Mouse (Mus musculus) kidney, postnatal 0 days (tissue): Measurements from ENCODE around the gene Olfr429. TPM values are rescaled to one million over a fixed set of nuclear protein-coding genes. Genes with fewer than 3 reads are reported as not detected.
"Not testable (repeated sequence)": the region's sequence is repeated elsewhere in the genome, so short reads cannot be mapped to it uniquely, and the experiment has no call there.

Experiments
- ATAC-seq: fragments of 200-750 bp; cut with Nextera tagmentation; replicated peaks from 2 replicates; pipeline ENCODE4 v1.8.0; 2017; ENCODE audit warnings: low read depth, moderate number of reproducible peaks, moderate TSS enrichment, moderate library complexity; ENCODE audit not compliant: low FRiP score
- DNase-seq: peaks from one replicate; pipeline ENCODE4 v3.0.0-alpha.2; 2016; ENCODE audit warnings: low spot score
- H3K27ac ChIP-seq: fragments of 300-500 bp; sonication (generic); 2 replicates; pipeline ENCODE4 v1.5.1; 2014; ENCODE audit warnings: mild to moderate bottlenecking
- H3K27me3 ChIP-seq: fragments of 300-500 bp; sonication (generic); 2 replicates; pipeline ENCODE4 v1.6.1; 2014; ENCODE audit warnings: low read length, mixed read lengths; ENCODE audit not compliant: insufficient read depth
- H3K36me3 ChIP-seq: fragments of 300-500 bp; sonication (generic); 2 replicates; pipeline ENCODE4 v1.6.1; 2014; ENCODE audit warnings: low read length, mixed read lengths; ENCODE audit not compliant: insufficient read depth
- H3K4me1 ChIP-seq: fragments of 300-500 bp; sonication (generic); replicated peaks from 2 replicates; pipeline ENCODE4 v1.6.1; 2014; ENCODE audit warnings: antibody characterized with exemption, low read length, mixed read lengths; ENCODE audit not compliant: insufficient read depth
- H3K4me2 ChIP-seq: fragments of 300-500 bp; sonication (generic); 2 replicates; pipeline ENCODE4 v1.6.1; 2014; ENCODE audit warnings: mild to moderate bottlenecking, low read length, moderate library complexity, mixed read lengths
- H3K4me3 ChIP-seq: fragments of 300-500 bp; sonication (generic); replicated peaks from 2 replicates; pipeline ENCODE4 v1.5.1; 2014; ENCODE audit warnings: low read depth, low read length
- H3K9ac ChIP-seq: fragments of 300-500 bp; sonication (generic); 2 replicates; pipeline ENCODE4 v1.6.1; 2014; ENCODE audit warnings: low read depth, low read length
- H3K9me3 ChIP-seq: fragments of 300-500 bp; sonication (generic); replicated peaks from 2 replicates; pipeline ENCODE4 v1.6.1; 2016; ENCODE audit warnings: low read length, inconsistent platforms, mixed read lengths
- CTCF ChIP-seq: IDR thresholded peaks from 2 replicates; pipeline ENCODE4 v1.5.1; 2016; ENCODE audit warnings: antibody characterized with exemption, low read depth, mild to moderate bottlenecking, moderate library complexity
- WGBS: fragments of 180-500 bp; shearing (Covaris S2); extraction: QIAGEN DNeasy Blood & Tissue Kit; methylation state at CpG from one replicate; pipeline ENCODE4 v1.1.7; 2014; 5-methylcytosine and 5-hydroxymethylcytosine counted together
- polyA plus RNA-seq: library from polyadenylated mRNA; unstranded; fragments of >200 nt; fragmentation: Nextera tagmentation; extraction: Ambion mirVana; gene quantifications from 2 replicates; pipeline ENCODE4 v1.2.1, GENCODE M21; 2015

The Olfr429 gene
- polyA plus RNA-seq: not detected in 2 replicates

DNA sequence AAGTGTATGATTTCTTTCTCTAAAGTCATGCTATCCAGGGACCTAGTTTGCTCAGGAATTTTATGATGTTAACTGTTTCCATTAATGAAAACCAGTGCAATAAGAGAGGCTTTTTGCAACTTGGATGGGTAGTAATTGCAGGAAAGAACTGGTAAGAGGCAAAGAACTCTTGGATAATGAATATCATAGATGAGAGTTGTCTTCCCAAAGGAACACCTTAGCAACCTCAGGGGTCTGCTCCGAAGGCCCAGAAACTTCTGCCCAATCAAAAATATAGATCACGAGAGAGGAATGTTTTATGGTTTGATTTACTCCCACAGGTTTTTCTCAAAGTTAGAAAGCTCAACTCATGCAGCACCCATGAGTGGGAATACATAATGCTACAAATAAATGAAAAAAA is at the start of gene Olfr429:
TSS of gene Olfr429 (plus strand) at position 301 of the 400 bp plus-strand sequence.
- DNase-seq (no peak), ATAC-seq (no peak)
- H3K27ac ChIP-seq: no peak within 1 kb of the TSS
- H3K9ac ChIP-seq: no peak within 1 kb of the TSS
- WGBS: 75% methylated on average over 2 of the region's 2 CpGs
- no peaks in the 10 kb centered on the region for H3K36me3 ChIP-seq
- no peak for TF ChIP-seq CTCF
- H3K9me3 ChIP-seq: no peaks in the 10 kb centered on the region
- H3K27me3 ChIP-seq: no peaks in the 10 kb centered on the region
- H3K4me2 ChIP-seq: no peak within 1 kb of the TSS
- no peak within 1 kb of the TSS for H3K4me3 ChIP-seq
- H3K4me1 ChIP-seq: no peaks in the 10 kb centered on the region

DNA sequence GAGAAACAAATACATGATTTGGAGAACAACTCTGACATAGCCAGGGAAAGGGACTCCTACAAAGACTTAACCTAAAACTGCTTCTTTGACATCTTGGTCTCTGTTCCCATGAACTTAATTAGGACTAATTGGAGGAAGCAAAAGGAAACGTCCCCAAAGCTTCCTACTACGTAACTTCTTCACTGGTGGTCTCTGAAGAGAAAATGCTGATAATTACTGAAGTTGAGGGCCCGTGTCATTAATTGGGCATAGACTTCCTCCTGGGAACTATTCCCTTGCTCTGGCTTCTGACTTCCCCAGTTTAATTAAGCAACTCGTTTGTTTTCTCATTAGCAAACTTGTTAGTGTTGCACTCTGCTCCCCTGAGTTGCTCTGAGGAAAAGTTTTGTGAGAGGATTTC is 48.3 kb upstream of the Olfr429 start:
- WGBS: 58% methylated on average over 4 of the region's 4 CpGs
- Histone ChIP-seq H3K4me3 (no peak overlapping the region), H3K4me1 (no peaks in the 10 kb centered on the region), H3K9me3 (no peaks in the 10 kb centered on the region), H3K27ac (no peak overlapping the region), H3K9ac (no peak overlapping the region), H3K27me3 (no peaks in the 10 kb centered on the region), H3K36me3 (no peaks in the 10 kb centered on the region), H3K4me2 (no peak overlapping the region)
- TF ChIP-seq CTCF: no peak
- DNase-seq (no peak), ATAC-seq (no peak)

DNA sequence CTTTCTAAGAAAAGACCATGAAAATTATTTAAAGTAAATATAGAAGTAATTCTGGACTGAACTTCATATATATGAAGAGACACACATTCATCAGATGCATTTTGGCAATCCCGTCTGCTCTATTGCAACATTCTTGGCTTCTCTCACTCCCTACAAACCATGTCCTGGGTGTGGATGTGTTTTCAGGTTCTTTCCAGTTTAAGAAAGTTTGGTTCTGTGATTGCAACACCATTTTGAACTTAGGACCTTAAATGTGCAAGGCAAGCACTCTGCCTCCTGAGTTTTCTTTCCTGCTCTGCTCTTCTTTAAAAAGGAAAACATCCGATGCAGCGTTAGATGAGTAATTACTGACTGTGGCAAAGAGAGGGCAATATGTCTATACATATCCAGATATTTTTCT is 45.7 kb upstream of the Olfr429 start:
- WGBS: 84% methylated on average over 3 of the region's 3 CpGs
- Histone ChIP-seq H3K4me1 (no peaks in the 10 kb centered on the region), H3K36me3 (no peaks in the 10 kb centered on the region), H3K4me3 (no peak overlapping the region), H3K27me3 (no peaks in the 10 kb centered on the region), H3K9ac (no peak overlapping the region), H3K9me3 (no peaks in the 10 kb centered on the region), H3K27ac (no peak overlapping the region), H3K4me2 (no peak overlapping the region)
- no peak for ATAC-seq
- DNase-seq: no peak
- no peak for TF ChIP-seq CTCF

- WGBS: 65% methylated on average over 7 of the region's 7 CpGs
- no peaks in the 10 kb centered on the region for H3K4me1 ChIP-seq
- H3K36me3 ChIP-seq: no peaks in the 10 kb centered on the region
- ATAC-seq (no peak), DNase-seq (peak; percentile 75)
- no peak within 1 kb of the TSS for H3K27ac ChIP-seq
- H3K9ac ChIP-seq: no peak within 1 kb of the TSS
- H3K4me2 ChIP-seq: no peak within 1 kb of the TSS
- H3K27me3 ChIP-seq: no peaks in the 10 kb centered on the region
- H3K4me3 ChIP-seq: no peak within 1 kb of the TSS
- no peak for TF ChIP-seq CTCF
- H3K9me3 ChIP-seq: no peaks in the 10 kb centered on the region
Observed at GRCm38 (mm10) chr1:174040523-174041177, 43.5 kb upstream of the Olfr429 start, which contains the start of gene Olfr433. Gene Olfr433 (plus strand): TSS chr1:174040705.

DNA sequence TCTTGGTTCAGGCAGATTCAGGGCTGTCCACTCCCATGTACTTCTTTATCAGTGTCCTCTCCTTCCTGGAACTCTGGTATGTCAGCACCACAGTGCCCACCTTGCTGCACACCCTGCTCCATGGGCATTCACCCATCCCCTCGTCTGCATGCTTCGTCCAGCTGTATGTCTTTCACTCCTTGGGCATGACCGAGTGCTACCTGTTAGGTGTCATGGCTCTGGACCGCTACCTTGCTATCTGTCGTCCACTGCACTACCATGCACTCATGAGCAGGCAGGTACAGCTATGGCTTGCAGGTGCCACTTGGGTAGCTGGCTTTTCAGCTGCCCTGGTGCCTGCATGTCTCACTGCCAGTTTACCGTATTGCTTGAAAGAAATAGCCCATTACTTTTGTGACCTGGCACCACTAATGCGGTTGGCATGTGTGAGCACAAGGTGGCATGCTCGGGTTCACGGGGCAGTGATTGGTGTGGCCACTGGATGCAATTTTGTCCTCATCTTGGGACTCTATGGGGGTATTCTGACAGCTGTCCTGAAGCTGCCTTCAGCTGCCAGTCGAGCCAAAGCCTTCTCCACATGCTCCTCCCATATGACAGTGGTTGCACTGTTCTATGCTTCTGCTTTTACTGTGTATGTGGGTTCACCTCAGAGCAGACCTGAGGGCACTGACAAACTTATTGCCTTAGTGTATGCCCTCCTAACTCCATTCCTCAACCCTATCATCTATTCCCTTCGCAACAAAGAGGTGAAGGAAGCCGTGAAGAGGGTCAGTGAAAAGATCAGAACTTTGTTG is 41.8 kb upstream of the Olfr429 start:
- not testable (repeated sequence) for H3K9ac ChIP-seq, H3K4me2 ChIP-seq, DNase-seq, H3K27ac ChIP-seq, H3K9me3 ChIP-seq, H3K4me1 ChIP-seq, H3K4me3 ChIP-seq, ATAC-seq, H3K36me3 ChIP-seq, H3K27me3 ChIP-seq
- 90% methylated on average over 12 of the region's 12 CpGs for WGBS

DNA sequence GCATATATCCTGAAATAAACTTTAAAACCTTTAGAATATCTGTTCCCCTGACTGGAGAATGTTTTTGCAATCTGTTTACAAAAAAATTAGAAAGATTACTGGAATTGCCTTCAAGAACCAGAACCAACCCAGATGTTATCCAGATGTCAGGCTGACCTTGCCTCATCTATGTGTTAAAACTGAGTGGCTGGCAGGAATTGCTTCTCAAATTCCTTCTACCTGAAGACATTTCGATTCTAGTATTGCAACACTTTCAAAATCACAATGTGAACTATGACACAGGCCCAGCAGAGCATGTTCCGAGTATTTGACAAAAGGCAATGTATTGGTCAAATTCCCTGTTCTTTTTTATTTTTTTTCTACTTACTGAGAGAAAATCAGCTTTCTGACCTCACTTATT is 39.7 kb upstream of the Olfr429 start:
- WGBS: 58% methylated on average over 2 of the region's 2 CpGs
- Histone ChIP-seq H3K4me1 (no peaks in the 10 kb centered on the region), H3K27ac (no peak overlapping the region), H3K9ac (no peak overlapping the region), H3K9me3 (no peaks in the 10 kb centered on the region), H3K36me3 (no peaks in the 10 kb centered on the region), H3K27me3 (no peaks in the 10 kb centered on the region), H3K4me3 (no peak overlapping the region), H3K4me2 (no peak overlapping the region)
- ATAC-seq (no peak), DNase-seq (no peak)
- TF ChIP-seq CTCF: no peak

DNA sequence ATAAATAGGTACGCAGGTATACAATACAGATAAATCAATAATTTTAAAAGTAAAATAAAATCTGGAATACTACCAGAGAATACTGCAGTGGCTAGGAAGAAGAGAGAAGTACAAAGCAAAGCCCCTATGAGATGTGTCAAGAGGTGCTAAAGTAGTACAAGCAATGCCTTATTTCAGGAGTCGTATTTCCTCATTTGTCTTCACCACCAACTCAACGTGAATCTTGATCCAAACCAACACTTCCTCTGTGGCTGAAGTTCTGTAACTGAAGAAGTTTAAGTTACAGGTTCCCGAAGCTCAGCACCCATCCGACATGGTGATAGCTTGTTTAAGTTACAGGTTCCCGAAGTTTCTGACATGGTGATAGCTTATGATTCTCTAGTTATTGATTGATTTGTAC is 35.9 kb upstream of the Olfr429 start:
- not testable (repeated sequence) for H3K4me1 ChIP-seq, H3K27ac ChIP-seq, H3K9ac ChIP-seq, H3K4me3 ChIP-seq, H3K27me3 ChIP-seq, DNase-seq, H3K36me3 ChIP-seq, H3K9me3 ChIP-seq, H3K4me2 ChIP-seq, ATAC-seq
- 65% methylated on average over 6 of the region's 6 CpGs for WGBS
